Mouse (Mus musculus) c-Kit-positive CD71-negative TER-119-negative erythroid progenitor cells, embryonic 14.5 days (primary cell): ENCODE data around the gene Eed.
A peak's percentile ranks its signal among the peaks of the same experiment; 100 is the strongest.
"Not testable (repeated sequence)": the region's sequence is repeated elsewhere in the genome, so short reads cannot be mapped to it uniquely, and the experiment has no call there.

Experiments used
- DNase-seq: peaks from one replicate; pipeline ENCODE4 v3.0.0-alpha.2; 2013; ENCODE audit warnings: low read depth

Eed gene

DNA sequence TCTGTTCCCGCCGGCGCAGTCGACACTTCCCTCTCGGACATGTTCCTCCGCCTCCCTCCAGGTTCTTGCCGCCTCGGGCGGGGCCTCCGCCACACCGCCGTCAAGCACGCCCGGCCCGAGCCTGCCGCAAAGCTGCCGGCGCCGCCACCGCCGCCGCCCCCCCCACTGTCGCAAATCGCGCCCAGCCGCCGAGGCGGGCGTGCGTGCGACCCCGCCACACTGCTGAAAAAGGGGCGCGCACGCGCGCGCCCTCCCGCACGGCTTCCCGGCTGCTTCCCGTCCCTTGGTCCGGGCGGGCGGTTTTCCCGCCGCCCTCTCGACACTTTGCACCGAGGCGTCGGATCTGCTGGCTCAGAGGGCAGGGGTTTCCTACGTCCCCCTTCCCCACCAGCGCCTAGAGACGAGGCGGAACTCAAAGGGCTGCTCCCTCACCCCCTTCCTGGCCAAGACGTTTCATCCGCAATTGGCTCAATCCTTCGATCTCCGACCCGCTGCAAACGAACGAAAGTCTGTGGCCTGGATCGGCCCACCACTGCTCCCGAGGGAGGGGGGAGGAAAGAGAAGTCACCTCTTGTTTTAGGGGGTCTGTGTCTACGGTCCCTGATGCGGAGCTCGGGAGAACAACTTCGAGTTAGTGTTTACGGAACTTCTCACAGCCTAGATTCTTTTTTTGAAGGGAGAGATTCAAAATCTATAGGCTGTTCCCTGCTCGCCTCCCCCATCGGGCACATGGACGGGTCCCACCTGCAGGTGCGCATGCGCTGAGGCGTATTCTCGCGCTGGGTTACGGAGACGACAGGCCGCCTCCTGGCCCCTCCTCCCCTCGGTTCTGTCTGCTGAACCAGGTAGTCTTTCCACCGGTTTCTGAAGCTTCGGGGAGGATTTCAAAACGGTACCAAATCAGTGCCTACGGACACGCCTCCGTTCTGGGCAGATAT lies at the start of gene Eed:
Gene Eed (minus strand): TSS at position 499 of the 938 bp plus-strand sequence.
- DNase-seq: peak; percentile 94

DNA sequence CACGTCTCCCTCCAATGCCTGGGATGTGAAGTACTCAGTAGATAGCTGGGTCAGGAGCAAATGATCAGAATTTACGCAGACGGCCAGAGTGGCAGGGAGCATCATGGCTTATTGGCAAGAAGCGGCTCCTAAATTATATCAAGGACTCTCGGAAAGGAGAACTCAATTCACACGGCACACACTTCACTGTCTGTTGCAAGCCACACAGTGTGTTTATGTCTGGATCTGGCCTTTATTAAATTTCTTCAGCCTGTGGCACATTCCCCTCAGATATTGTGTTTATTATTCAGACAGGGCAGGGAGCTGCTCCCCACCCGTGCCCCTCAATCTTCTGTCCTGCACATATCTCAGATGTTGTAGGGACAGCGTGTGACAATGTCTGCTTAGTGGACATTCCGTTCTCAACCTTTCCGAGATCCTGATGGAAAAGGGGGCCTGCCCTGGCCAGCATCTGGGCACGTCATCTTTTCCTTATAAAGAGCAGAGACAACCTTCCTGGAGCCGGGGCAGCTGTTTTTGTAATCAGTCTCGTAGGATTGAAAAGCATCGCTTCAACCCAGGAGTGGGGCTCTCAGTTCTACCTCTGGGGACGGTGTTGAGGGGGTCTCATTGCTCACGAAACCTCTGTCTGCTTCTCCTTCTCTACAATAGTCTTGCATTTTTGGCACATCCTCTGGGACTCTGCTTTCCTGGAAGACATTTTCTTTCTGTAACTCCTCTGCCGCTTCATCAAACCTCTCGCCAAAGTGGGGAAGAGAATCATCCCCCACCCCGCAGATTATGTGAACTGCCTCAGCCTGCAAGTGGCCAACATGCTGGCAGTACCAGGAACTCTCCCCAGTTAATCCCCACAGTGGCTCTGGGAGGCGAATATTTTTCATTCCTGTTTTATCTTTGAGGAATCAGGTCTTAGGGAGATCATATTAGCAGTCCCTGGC lies 49.0 kb upstream of the Eed start:
- no peak for DNase-seq

DNA sequence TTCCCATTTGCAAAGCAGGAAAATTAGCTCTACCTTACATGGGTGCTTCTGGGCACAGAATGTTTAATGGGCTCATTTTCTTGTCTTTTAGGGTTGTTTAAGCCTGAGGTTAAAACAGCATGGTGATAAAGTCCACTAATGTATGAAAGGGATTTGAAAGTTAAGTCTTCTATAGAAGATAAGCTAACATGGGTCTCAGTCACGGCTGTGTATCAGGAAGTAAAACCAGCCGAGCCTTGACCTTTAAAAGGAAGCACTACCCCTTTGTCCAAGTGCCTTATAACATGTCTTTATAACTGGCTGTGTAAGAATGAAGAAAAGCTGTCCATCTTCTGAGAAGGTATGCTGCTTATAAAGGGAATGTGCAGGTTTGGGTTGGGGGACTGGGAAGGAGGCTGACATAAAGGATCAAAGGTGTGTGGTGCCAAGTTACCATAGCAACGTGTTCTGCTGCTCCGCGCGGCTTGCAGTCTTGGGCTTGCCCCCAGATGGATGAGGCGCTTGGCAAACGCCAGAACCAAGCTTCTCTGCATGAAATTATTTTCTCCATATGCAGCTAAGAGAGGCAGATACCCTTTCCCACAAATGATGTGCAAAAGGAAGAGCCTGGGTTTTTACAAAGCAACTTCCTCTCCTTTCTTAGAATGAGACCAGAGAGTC lies 48.2 kb upstream of the Eed start:
- DNase-seq: no peak

DNA sequence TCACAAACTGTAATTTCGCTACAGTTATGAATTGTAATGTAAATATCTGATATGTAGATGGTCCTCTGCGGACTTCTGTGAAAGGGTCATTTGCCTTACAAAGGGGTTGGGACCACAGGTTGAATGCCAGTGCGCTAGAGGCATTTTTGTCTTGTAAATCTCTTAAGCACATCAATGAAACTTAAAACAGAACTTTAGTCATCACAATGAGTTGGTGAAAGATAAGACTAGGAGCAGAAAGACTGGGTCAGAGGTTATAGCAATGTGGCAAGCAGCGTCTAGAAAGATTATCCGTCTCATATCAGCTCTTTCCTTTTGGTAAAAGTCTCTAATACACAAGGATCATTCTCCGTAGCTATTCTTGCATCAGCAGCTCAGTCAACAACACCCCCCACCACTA lies 44.2 kb upstream of the Eed start:
- DNase-seq: no peak

DNA sequence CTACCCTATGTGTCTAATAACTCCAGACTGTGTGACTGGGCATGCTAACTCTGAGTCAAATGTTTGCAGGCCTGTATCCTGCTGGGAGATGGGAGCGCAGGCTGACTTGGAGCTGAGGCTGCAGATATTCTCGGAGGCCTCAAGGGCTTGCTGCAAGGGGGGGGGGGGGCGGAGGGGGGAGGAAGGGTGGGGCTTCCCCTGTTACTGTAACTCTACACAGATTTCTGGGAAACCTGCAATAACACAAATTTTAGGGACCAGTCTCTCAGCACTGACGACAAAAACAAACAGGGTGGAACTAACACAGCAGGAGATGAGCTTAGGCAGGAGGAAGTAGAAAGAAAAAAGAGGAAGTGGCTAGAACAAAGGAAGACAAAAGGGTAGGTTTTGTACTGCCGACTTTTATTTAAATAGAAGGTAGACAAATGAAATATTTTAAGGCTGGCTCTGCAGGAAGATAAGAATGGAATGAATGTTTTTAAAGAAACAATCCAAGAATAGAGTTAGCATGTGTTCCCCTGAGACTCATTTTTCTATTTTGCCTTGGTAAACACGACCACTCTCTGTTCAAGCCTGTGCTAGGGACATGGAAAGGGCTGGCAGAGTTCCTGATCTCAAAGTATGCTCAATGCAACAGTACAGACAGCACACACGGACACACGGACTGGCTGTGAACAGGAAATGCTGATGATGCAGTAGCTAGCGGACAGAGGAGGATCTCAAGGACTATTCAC lies 42.4 kb upstream of the Eed start:
- no peak for DNase-seq

DNA sequence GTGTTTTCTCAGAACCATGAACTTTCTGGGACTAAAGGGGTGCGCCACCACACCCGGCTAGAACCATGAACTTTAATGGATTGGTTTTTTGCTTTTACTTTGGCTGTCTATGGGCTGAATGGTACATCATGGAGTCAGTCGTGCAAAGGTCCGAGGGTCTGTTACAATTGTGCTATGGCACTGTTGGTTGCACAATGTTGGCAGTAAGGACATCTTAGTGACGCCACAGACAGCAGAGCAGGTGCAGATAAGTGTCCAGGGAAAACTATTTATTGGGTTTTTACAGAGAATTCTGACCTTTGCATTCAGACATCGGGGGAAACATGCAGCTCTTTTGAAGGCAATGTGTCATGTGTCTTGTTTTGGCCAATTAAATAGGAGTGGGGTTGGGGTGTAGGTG lies 39.5 kb upstream of the Eed start:
- no peak for DNase-seq

DNA sequence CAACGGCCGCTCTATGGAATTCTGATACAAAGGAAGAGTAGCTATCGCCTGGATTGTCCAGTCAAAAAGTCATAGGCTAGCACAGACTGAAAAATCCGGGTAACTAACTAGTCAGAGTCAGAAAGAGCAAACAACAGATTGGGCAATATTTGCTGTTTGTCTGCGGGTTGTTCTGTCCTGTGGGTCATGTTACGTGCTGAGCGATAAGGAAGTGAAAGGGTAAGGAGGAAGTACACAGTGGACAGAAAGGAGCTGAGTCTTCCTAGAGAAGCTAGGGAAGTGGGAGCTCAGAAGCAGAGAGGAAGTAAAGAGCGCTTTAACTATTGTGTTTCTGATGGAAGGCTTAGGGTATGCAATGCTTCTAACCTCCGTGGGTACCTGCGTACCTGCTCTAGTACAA lies 38.8 kb upstream of the Eed start:
- DNase-seq: no peak

DNA sequence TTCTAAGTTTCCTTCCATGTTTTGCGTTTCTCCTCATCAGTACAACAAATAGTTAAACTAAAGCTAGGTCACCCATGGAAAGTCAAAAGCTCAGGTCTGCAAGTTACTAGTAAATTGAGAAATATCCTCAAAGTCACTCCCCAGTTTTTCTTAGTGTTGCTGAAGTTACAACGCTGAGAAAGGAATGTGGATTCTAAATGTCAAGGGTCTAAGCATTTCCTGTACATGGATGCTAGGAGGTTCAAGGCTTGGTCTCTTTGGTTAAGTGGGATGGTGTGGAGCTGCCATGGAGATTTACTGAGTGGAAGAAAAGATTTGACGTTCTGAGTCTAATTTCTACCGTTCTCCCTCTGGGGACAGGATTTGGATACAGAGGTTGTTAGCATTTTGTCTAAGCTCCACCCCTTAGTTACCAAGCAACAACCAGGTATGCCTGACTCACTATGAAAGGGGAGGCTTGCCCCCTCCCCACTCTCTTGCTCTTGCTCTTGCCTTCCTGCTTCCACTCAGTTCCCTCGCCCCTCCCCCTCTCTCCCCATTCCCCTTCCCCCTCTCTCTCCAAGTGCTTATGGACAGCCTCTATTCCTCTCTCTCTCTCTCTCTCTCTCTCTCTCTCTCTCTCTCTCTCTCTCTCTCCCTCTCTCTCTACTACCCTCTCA lies 36.3 kb upstream of the Eed start:
- DNase-seq: no peak

DNA sequence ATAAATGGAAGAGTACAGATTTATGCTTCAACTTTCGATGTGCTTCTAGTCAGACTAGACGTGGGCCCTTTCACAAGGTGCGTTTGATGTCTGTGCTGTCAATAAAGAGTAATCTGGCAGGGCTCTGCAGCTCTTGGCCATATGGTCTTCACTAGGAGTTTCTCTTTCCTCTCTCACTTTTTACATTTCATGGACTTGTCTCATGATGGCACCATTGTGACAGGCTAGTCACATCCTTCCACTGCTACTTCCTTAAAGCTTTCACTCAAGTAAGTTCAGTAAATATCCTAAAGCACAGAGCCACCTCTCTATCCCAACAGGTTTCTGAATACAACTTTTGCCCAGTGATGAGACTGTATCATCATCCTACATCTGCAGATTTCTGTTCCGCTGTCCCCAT lies 35.7 kb upstream of the Eed start:
- DNase-seq: no peak

DNA sequence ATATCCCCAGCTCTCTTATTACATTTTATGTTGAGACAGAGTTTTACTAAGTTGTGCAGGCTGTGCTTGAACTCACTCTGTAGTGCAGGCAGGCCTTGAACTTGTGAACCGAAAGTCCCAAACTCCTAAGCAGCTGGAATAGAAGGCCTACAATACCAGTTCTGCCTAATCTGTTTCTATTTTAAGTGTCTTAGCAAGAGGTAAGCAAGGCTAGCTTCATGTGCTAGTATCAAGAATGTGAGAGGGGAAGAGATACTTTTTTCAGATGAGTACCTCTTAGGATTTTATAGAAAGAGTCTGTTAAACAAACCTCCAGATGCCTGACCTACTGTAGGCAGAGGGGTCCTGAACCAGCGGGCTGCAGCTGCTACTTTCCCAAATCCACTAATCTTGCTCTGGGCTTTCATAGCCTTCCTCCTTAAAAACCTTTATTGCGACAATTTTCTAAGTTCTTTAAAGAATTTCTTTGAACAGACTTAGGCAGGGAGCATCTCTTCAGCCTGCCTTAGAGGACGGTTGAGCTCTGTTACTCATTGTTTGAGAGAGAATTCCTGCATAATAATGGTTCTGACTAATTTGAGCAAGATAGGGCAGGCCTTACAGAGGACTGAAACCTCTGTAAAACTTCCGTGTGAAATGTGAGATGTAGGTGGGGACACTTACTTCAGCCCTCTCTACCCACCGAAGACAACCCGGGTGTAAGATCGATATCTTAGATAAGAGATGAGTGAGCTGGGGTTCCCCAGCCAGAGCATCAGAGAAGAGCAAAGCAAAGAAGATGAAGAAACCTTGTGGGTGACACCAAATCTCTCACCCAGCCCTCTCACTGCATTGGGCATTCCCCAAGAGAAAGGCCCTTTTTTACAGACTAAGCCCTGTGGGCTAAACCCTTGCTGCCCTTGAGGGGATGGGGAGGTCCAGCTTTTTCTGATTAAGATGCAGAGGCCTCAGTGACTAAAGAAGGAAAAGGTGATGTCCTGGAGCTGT lies 26.2 kb upstream of the Eed start:
- no peak for DNase-seq

DNA sequence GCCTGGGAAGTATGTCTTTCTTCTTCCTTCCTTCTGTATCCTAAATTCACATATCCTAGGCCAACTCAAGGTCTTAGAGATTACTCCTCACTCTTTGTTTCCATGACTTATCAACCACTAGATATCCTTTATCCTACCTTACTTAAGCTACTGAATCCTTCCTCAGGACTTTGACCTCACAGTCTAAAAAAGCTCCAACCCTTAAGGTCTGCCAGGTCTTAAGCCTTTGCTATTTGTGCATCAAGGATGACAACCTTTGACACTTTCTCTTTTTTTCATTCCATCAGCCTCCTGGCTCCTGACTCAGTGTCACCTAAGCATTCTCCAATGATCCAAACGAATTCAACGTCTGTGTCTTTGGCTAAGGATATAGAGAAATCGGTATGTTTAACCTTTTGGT lies 24.0 kb upstream of the Eed start:
- no peak for DNase-seq

DNA sequence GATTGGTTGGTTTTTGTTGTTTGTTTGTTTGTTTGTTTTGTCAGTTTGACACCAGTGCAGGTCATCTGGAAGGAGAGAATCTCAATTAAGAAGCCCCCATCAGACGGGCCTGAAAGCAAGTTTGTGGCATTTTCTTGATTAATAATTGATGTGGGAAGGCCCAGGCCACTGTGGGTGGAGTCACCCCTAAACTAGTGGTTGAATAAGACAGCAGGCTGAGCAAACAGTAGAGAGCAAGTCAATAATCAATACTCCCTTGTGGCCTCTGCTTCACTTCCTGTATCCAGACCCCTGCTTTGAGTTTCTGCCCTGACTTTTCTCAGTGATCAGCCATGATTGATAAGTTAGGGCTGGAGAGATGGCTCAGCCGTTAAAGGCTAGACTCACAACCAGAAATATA lies 21.6 kb upstream of the Eed start:
- no peak for DNase-seq

DNA sequence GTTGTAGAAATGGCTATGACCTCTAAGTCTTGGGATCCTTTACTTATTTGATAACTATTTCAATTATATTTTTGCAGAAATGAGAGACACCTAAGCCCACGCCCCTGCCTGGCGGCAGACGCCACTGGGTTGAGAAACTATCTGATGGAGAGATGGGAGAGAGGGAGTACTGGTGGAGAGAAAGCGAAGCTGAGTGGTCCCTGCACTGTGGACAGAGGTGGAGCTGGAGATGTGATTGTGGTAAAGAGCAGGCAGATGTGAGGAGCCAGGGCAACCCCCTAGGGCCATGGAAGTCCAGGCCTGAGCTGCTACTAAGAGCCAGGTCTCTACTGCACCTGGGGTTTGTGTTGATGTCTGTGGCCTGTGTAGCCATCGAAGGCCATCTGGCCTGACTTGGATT lies 18.7 kb upstream of the Eed start:
- no peak for DNase-seq

DNA sequence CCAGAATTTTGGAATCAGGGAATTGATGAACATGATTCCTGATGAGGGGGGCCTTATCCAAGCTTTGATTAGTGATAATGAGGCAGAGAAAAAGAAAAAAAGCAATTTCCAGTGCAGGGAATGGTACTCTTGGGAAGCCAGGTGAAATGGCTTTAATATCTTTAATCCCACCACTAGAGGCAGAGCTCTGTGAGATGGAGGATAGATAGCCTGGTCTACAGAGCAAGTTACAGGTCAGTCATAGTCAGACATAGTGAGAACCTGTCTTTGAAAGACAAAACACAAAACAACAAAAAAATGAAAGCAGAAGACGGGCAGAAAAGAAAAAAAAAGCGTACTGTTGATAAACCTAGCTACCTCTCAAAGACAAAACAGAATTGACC lies 17.8 kb upstream of the Eed start:
- no peak for DNase-seq

DNA sequence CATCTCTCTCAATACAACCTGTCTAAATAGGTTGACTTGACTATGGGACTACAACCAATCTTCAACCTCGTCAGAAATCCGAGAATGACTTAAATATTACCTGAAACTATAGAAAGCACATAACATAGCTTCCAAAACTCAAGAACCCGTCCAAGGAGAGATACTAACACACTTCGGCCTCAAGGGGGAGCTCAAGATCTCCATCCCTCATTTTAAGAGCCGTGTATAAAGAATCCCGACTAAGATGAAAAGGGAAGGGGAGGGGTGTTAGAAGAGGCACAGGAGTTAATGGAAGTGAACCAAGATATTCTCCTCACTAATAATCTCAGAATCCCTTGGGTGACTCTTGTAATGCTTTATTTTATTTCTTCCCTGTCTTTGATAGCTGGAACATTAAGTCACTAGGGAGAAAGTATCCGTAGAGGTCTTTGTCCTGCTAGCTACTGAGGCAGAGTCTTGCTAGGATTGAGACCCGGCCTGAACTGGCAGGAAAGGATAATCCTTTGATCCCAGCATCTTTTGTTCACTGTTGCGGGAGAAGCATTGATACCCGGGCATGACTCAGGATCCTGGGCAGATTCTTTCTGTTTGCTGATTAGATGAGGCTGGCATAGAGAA lies 17.3 kb upstream of the Eed start:
- DNase-seq: peak; percentile 81

DNA sequence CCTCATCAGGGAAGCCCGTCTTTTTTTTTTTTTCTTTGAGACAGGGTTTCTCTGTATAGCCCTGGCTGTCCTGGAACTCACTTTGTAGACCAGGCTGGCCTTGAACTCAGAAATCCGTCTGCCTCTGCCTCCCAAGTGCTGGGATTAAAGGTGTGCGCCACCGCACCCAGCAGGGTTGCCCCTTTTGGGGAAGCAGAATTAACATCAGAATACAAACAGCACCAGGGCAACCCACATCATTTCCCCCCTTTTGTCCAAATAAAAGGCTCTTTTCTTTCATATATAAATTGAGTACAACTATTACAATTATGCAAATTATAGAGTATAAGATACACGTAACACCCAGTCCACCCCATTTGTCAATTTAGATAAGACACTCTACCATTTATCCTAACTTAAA lies 16.7 kb upstream of the Eed start:
- DNase-seq: not testable (repeated sequence)

DNA sequence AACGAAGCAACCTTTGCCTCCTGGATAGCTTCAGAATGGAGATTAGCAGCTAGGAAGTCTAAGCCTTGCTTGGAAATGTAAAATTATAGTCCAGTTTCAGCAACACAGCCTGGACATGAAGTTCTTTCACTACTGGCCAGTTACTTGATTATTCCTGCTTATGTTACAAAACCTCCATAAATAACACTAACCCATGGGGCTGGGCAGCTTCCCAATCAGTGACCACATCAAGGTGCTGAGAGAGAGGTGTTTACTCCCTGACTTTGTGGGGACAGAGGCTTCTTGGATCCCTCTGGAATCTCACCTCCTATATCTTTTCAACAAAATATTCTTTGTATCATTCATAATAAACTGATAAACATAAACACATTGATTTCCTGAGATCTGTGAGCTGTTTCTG lies 12.3 kb upstream of the Eed start:
- DNase-seq: no peak

DNA sequence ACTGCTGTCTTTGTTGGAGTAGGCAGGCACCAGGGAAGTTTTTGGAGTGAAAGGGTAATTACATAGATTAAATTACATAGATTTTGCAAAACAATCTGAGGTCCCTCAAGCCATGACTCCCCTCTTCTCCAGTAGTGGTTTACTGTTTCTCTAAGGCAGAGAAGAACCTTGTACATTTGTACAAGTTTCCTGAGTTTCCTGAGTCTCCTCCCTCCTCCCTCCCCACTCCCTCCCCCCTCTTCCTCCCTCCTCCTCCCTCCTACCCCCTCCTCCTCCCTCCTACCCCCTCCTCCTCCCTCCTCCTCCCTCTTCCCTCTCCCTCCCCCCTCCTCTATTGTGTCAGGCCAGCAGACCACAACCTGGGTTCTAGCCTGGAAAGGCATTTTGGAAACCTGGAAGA lies 3.6 kb upstream of the Eed start:
- DNase-seq: no peak

DNA sequence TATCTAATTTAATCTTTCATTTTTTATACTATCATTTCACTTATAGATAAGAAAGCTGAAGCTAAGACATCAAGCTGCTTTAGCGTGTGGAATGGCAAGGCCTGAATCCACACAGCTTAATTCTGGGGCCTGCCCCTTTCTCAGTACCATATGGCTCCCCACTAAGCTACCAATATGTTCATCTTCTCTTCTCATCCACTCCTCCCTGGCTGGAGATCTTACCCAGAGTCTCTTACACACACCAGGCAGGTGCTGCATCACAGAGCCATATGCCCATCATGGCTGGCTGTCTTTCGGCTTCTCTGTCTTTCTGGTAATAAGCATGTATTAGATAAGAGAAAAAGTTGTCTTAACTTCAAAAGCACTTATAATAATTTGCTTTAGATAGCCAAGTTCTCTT lies 2.7 kb upstream of the Eed start:
- DNase-seq: no peak

DNA sequence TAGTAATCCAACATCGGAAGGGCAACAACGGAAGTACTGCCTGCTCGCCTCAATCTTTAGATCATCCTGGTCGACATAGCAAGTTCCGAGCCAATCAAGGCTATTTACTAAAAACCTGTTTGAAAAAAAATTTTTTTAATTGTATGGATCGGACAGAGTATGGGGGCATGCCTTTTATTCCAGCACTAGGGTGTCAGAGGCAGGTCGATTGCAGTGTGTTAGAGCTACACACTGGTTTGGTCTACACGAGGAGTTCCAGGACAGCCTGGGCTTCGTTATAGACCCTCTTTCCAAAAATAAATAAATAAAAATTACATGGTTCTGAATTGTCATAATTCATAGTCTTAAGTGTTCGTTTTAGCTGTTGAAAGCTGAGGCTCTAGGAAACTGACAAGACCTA lies 774 bp upstream of the Eed start:
- DNase-seq: no peak
